Mouse (Mus musculus): ENCODE results near the gene Xaf1. TPM values are rescaled to one million over a fixed set of nuclear protein-coding genes. Genes with fewer than 3 reads are reported as not detected.
A peak's percentile ranks its signal among the peaks of the same experiment; 100 is the strongest.

The Xaf1 gene
- polyA plus RNA-seq, 1 experiment = 148 TPM

GRCm38 (mm10) chr11:72353186-72353585 is 51.8 kb downstream of the Xaf1 start:
- H3K4me1 ChIP-seq (ENCODE audit: control insufficient read depth, insufficient read depth, low read length) = no peaks in the 10 kb centered on the region
- no peak overlapping the region for H3K4me3 ChIP-seq (ENCODE audit: insufficient read depth, low read length)
- TF ChIP-seq CTCF (IDR thresholded peaks at IDR 0.05; ENCODE audit: low read depth, low read length) (no peak), POLR2A (IDR thresholded peaks at IDR 0.05; ENCODE audit: borderline replicate concordance, low read depth, low read length) (no peak)
- no peak overlapping the region for H3K27ac ChIP-seq (ENCODE audit: insufficient read depth, low read depth, low read length)

- no peaks in the 10 kb centered on the region for H3K4me1 ChIP-seq (ENCODE audit: control insufficient read depth, insufficient read depth, low read length)
- H3K4me3 ChIP-seq (ENCODE audit: insufficient read depth, low read length) = no peak overlapping the region
- TF ChIP-seq POLR2A (IDR thresholded peaks at IDR 0.05; ENCODE audit: borderline replicate concordance, low read depth, low read length) (no peak), CTCF (IDR thresholded peaks at IDR 0.05; ENCODE audit: low read depth, low read length) (peak; percentile 77)
- no peak overlapping the region for H3K27ac ChIP-seq (ENCODE audit: insufficient read depth, low read depth, low read length)
Measured at GRCm38 (mm10) chr11:72354971-72355728, 53.7 kb downstream of the Xaf1 start.

- peak overlapping the region; percentile 26 for H3K4me3 ChIP-seq (ENCODE audit: insufficient read depth, low read length)
Measured at GRCm38 (mm10) chr11:72361385-72362346, 60.2 kb downstream of the Xaf1 start.

GRCm38 (mm10) chr11:72362347-72362741 is 60.9 kb downstream of the Xaf1 start, which contains the start of gene Tekt1:
Gene Tekt1, minus strand, starts transcription at chr11:72362442.
- TF ChIP-seq CTCF (IDR thresholded peaks at IDR 0.05; ENCODE audit: low read depth, low read length) (no peak), POLR2A (IDR thresholded peaks at IDR 0.05; ENCODE audit: borderline replicate concordance, low read depth, low read length) (no peak)
- no peak within 1 kb of the TSS for H3K27ac ChIP-seq (ENCODE audit: insufficient read depth, low read depth, low read length)
- H3K4me3 ChIP-seq (ENCODE audit: insufficient read depth, low read length) = peak within 1 kb of the TSS; percentile 26
- H3K4me1 ChIP-seq (ENCODE audit: control insufficient read depth, insufficient read depth, low read length) = no peaks in the 10 kb centered on the region

More at GRCm38 (mm10) chr11:72361385-72362346, 60.2 kb downstream of the Xaf1 start:
- Histone ChIP-seq H3K4me1 (ENCODE audit: control insufficient read depth, insufficient read depth, low read length) (no peaks in the 10 kb centered on the region), H3K27ac (ENCODE audit: insufficient read depth, low read depth, low read length) (no peak overlapping the region)
- TF ChIP-seq POLR2A (IDR thresholded peaks at IDR 0.05; ENCODE audit: borderline replicate concordance, low read depth, low read length) (no peak), CTCF (IDR thresholded peaks at IDR 0.05; ENCODE audit: low read depth, low read length) (no peak)

Other genes starting within 250 kb of the Xaf1 start
- not detected in 2 replicates for gene Pitpnm3, start 165.9 kb upstream of the Xaf1 start, polyA plus RNA-seq (2012; ENCODE audit: insufficient read depth, insufficient read length, missing spikeins)
- 0.31 and 1.0 TPM in 2 replicates for gene Gm43951, start 94.8 kb upstream of the Xaf1 start, polyA plus RNA-seq (2012; ENCODE audit: insufficient read depth, insufficient read length, missing spikeins)
- 5.8 and 7.1 TPM in 2 replicates for gene 4933427D14Rik, start 94.2 kb upstream of the Xaf1 start, polyA plus RNA-seq (2012; ENCODE audit: insufficient read depth, insufficient read length, missing spikeins)
- 165 and 168 TPM in 2 replicates for gene Txndc17, start 94.1 kb upstream of the Xaf1 start, polyA plus RNA-seq (2012; ENCODE audit: insufficient read depth, insufficient read length, missing spikeins)
- 10.0 and 11.0 TPM in 2 replicates for gene Med31, start 86.0 kb upstream of the Xaf1 start, polyA plus RNA-seq (2012; ENCODE audit: insufficient read depth, insufficient read length, missing spikeins)
- gene Slc13a5, start 34.4 kb upstream of the Xaf1 start, polyA plus RNA-seq (2012; ENCODE audit: insufficient read depth, insufficient read length, missing spikeins) = not detected in 2 replicates
- gene Fbxo39, start 12.8 kb downstream of the Xaf1 start, polyA plus RNA-seq (2012; ENCODE audit: insufficient read depth, insufficient read length, missing spikeins) = 0.47 TPM in 1 of 2 replicates, not detected in the other
- gene Tekt1, start 60.8 kb downstream of the Xaf1 start, polyA plus RNA-seq (2012; ENCODE audit: insufficient read depth, insufficient read length, missing spikeins) = not detected in 2 replicates
- not detected in 2 replicates for gene Smtnl2, start 110.1 kb downstream of the Xaf1 start, polyA plus RNA-seq (2012; ENCODE audit: insufficient read depth, insufficient read length, missing spikeins)
- not detected in 2 replicates for gene Ggt6, start 133.9 kb downstream of the Xaf1 start, polyA plus RNA-seq (2012; ENCODE audit: insufficient read depth, insufficient read length, missing spikeins)
- gene Mybbp1a, start 139.7 kb downstream of the Xaf1 start, polyA plus RNA-seq (2012; ENCODE audit: insufficient read depth, insufficient read length, missing spikeins) = 30.6 and 35.7 TPM in 2 replicates
- not detected in 2 replicates for gene Spns2, start 188.3 kb downstream of the Xaf1 start, polyA plus RNA-seq (2012; ENCODE audit: insufficient read depth, insufficient read length, missing spikeins)
- 0.40 and 0.68 TPM in 2 replicates for gene Spns3, start 248.9 kb downstream of the Xaf1 start, polyA plus RNA-seq (2012; ENCODE audit: insufficient read depth, insufficient read length, missing spikeins)

Measured in bone marrow macrophage, adult 2 months (primary cell).